Mouse (Mus musculus): Measurements from ENCODE around the gene 4931400O07Rik.

DNA sequence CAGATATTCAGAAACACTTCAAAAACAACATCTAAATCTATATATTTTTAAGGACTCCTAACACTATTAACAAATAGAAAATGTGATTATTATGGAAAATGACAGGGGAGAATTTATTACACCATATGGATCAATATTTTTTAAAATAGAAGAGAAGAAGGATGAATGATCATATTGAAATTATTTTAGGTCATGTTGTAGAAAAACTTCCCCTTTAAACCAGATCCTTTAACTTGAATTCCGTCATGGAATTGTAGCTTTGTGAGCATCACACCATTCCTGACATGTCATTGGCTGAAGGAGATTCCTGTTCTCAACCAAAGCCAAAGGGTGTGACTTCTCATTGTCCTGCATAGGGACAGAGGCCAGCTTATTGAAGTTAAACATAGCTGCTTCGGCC, at the start of gene 4931400O07Rik:
- TF ChIP-seq POLR2A (IDR thresholded peaks at IDR 0.05; ENCODE audit: control insufficient read depth, extremely low read depth, insufficient read depth, low read length, poor library complexity): no peak
- no peak for TF ChIP-seq CTCF (IDR thresholded peaks at IDR 0.05; ENCODE audit: borderline replicate concordance, control insufficient read depth, extremely low read depth, insufficient read depth, low read length, poor library complexity)
